Mouse (Mus musculus): ENCODE results near the gene Utrn. TPM values are rescaled to one million over a fixed set of nuclear protein-coding genes. Genes with fewer than 3 reads are reported as not detected.

Gene Utrn
- polyA plus RNA-seq, 1 experiment = 35.6 TPM

GRCm38 (mm10) chr10:12339704-12340558, 529.2 kb downstream of the Utrn start:
- Histone ChIP-seq H3K27ac (ENCODE audit: insufficient read depth, low read length) (no peak overlapping the region), H3K4me3 (ENCODE audit: insufficient read depth, low read length) (no peak overlapping the region), H3K4me1 (ENCODE audit: control insufficient read depth, insufficient read depth, low read length) (no peaks in the 10 kb centered on the region)
- TF ChIP-seq POLR2A (IDR thresholded peaks at IDR 0.05; ENCODE audit: extremely low read depth, insufficient read depth, low read length) = no peak
- no peak for TF ChIP-seq CTCF (IDR thresholded peaks at IDR 0.05; ENCODE audit: extremely low read depth, insufficient read depth, low read length)

GRCm38 (mm10) chr10:12339005-12339703, 530.0 kb downstream of the Utrn start:
- Histone ChIP-seq H3K27ac (ENCODE audit: insufficient read depth, low read length) (no peak overlapping the region), H3K4me1 (ENCODE audit: control insufficient read depth, insufficient read depth, low read length) (no peaks in the 10 kb centered on the region), H3K4me3 (ENCODE audit: insufficient read depth, low read length) (no peak overlapping the region)
- TF ChIP-seq CTCF (IDR thresholded peaks at IDR 0.05; ENCODE audit: extremely low read depth, insufficient read depth, low read length) = no peak
- TF ChIP-seq POLR2A (IDR thresholded peaks at IDR 0.05; ENCODE audit: extremely low read depth, insufficient read depth, low read length) = no peak

Other genes with a start within 250 kb of the Utrn start
- gene Stx11, start 94.9 kb upstream of the Utrn start, polyA plus RNA-seq (2012; rRNA removed) = 0.15 and 0.25 TPM in 2 replicates
- 21.7 and 23.5 TPM in 2 replicates for gene Sf3b5, start 136.0 kb upstream of the Utrn start, polyA plus RNA-seq (2012; rRNA removed)
- gene Plagl1, start 191.1 kb upstream of the Utrn start, polyA plus RNA-seq (2012; rRNA removed) = 16.0 and 18.4 TPM in 2 replicates

Data from cortical plate, adult 2 months (tissue).